In genomic region chr2:116103411-116103996, GRCm38 (mm10) we compare ENCODE assay signal across 12 mouse cellular contexts. TPM values are rescaled to one million over a fixed set of nuclear protein-coding genes. Genes with fewer than 3 reads are reported as not detected.
DNase-seq lines count a peak whose midpoint lies in the region; ATAC-seq and TF ChIP-seq lines count a peak whose summit lies in the region.
"Had no signal": no experiment of that assay in that cellular context is flagged by ENCODE, and none has a peak within 500 bp of the region (broad histone marks: within the 10 kb centered on the region; RNA-seq: fewer than 3 reads in every experiment).

No protein-coding gene starts in this region.

- no peak; the same call in 1 of the 2 replicates for ATAC-seq in hindbrain, embryonic 16.5 days
- ATAC-seq in stomach, embryonic 14.5 days (ENCODE audit: insufficient number of reproducible peaks, insufficient read depth, low FRiP score, low read depth) = peak; percentile 63; the same call in 1 of the 2 replicates
- no peak for ATAC-seq in stomach, postnatal 0 days (ENCODE audit: low FRiP score, low TSS enrichment)
- peak; percentile 38; the same call in 1 of the 2 replicates for ATAC-seq in forebrain, postnatal 0 days
- ATAC-seq in heart, embryonic 11.5 days (replicated peaks; ENCODE audit: insufficient number of reproducible peaks, low FRiP score, low TSS enrichment) = no peak

- H3K27me3 ChIP-seq in hindbrain, embryonic 10.5 days (ENCODE audit: insufficient read depth, poor library complexity, severe bottlenecking) = no peaks in the 10 kb centered on the region
- no peaks in the 10 kb centered on the region for H3K27me3 ChIP-seq in hindbrain, embryonic 16.5 days (replicated peaks; ENCODE audit: control insufficient read depth, insufficient read depth, low read length)
- no peaks in the 10 kb centered on the region for H3K27me3 ChIP-seq in stomach, embryonic 14.5 days (ENCODE audit: control insufficient read depth, insufficient read depth, low read length)
- no peaks in the 10 kb centered on the region for H3K27me3 ChIP-seq in stomach, postnatal 0 days (ENCODE audit: control insufficient read depth, insufficient read depth, low read length)
- no peaks in the 10 kb centered on the region for H3K27me3 ChIP-seq in forebrain, postnatal 0 days (ENCODE audit: insufficient read depth, low read length)
- no peaks in the 10 kb centered on the region for H3K27me3 ChIP-seq in heart, adult 2 months (ENCODE audit: control insufficient read depth, insufficient read depth, low read length)
- H3K27me3 ChIP-seq in heart, embryonic 11.5 days (ENCODE audit: control insufficient read depth, insufficient read depth, low read length) = no peaks in the 10 kb centered on the region
- H3K27me3 ChIP-seq: heart, embryonic 12.5 days had no signal

- intact Hi-C loops in heart, adult 2 months (cut with DNase I) = loop anchor here (10.0 kb wide), 1 partner anchor 1839 kb away; no protein-coding TSS in a partner anchor

- no peak overlapping the region for H3K4me2 ChIP-seq in hindbrain, embryonic 16.5 days (ENCODE audit: low read length)
- no peak overlapping the region for H3K4me2 ChIP-seq in stomach, embryonic 14.5 days (replicated peaks; ENCODE audit: low read depth, low read length)
- no peak overlapping the region for H3K4me2 ChIP-seq in stomach, postnatal 0 days (replicated peaks; ENCODE audit: low read depth)
- H3K4me2 ChIP-seq in forebrain, postnatal 0 days (ENCODE audit: low read depth) = no peak overlapping the region
- H3K4me2 ChIP-seq in heart, embryonic 11.5 days = no peak overlapping the region
- H3K4me2 ChIP-seq: heart, embryonic 12.5 days had no signal

- H3K4me1 ChIP-seq in hindbrain, embryonic 10.5 days (replicated peaks) = peaks cover 12% of the 10 kb centered on the region
- no peaks in the 10 kb centered on the region for H3K4me1 ChIP-seq in hindbrain, embryonic 16.5 days (ENCODE audit: control insufficient read depth, insufficient read depth, low read depth, low read length)
- no peaks in the 10 kb centered on the region for H3K4me1 ChIP-seq in stomach, embryonic 14.5 days (ENCODE audit: control insufficient read depth, insufficient read depth, low read length)
- H3K4me1 ChIP-seq in stomach, postnatal 0 days (replicated peaks; ENCODE audit: control insufficient read depth, insufficient read depth) = no peaks in the 10 kb centered on the region
- no peaks in the 10 kb centered on the region for H3K4me1 ChIP-seq in forebrain, postnatal 0 days (ENCODE audit: insufficient read depth)
- H3K4me1 ChIP-seq in heart, adult 2 months (ENCODE audit: control insufficient read depth, insufficient read depth, low read length) = no peaks in the 10 kb centered on the region
- H3K4me1 ChIP-seq in heart, embryonic 11.5 days (ENCODE audit: control insufficient read depth, insufficient read depth, low read length) = no peaks in the 10 kb centered on the region

- DNase-seq in hindbrain, embryonic 10.5 days (ENCODE audit: low spot score) = peak; percentile 65
- no peak for DNase-seq in stomach, postnatal 0 days (ENCODE audit: low spot score)
- no peak for DNase-seq in forebrain, postnatal 0 days
- peak; percentile 30 for DNase-seq in retina, postnatal 1 day
- DNase-seq in heart, adult 2 months = no peak
- DNase-seq: adrenal gland, adult 8-10 months; thymus, adult 2 months had no signal

- no peak for TF ChIP-seq EP300 in stomach, postnatal 0 days (optimal IDR thresholded peaks at IDR 0.05)
- TF ChIP-seq EP300 in heart, adult 2 months (IDR thresholded peaks at IDR 0.05; ENCODE audit: insufficient read depth, low read depth, low read length) = no peak

- H3K27ac ChIP-seq in hindbrain, embryonic 10.5 days = peak overlapping the region; percentile 80
- H3K27ac ChIP-seq in hindbrain, embryonic 16.5 days (ENCODE audit: low read depth, low read length) = no peak overlapping the region
- H3K27ac ChIP-seq in stomach, embryonic 14.5 days (ENCODE audit: low read length) = no peak overlapping the region
- no peak overlapping the region for H3K27ac ChIP-seq in stomach, postnatal 0 days (replicated peaks)
- H3K27ac ChIP-seq in forebrain, postnatal 0 days (ENCODE audit: low read depth, low read length) = no peak overlapping the region
- no peak overlapping the region for H3K27ac ChIP-seq in heart, adult 2 months
- H3K27ac ChIP-seq in heart, embryonic 11.5 days (ENCODE audit: low read depth, low read length) = no peak overlapping the region
- H3K27ac ChIP-seq: liver, embryonic 14.5 days had no signal

- H3K9me3 ChIP-seq in hindbrain, embryonic 10.5 days = no peaks in the 10 kb centered on the region; the same call in 1 of the 2 replicates
- H3K9me3 ChIP-seq in hindbrain, embryonic 16.5 days (ENCODE audit: control insufficient read depth, low read length) = no peaks in the 10 kb centered on the region; the same call in 1 of the 2 replicates
- no peaks in the 10 kb centered on the region for H3K9me3 ChIP-seq in stomach, embryonic 14.5 days (ENCODE audit: control insufficient read depth, low read depth, low read length)
- H3K9me3 ChIP-seq in stomach, postnatal 0 days (ENCODE audit: control insufficient read depth, low read length) = no peaks in the 10 kb centered on the region
- no peaks in the 10 kb centered on the region for H3K9me3 ChIP-seq in forebrain, postnatal 0 days (ENCODE audit: low read length)
- no peaks in the 10 kb centered on the region for H3K9me3 ChIP-seq in heart, embryonic 11.5 days (replicated peaks; ENCODE audit: control insufficient read depth, low read length)
- H3K9me3 ChIP-seq: heart, embryonic 12.5 days had no signal

- WGBS in hindbrain, embryonic 10.5 days = 46% methylated on average over 5 of the region's 5 CpGs
- WGBS in hindbrain, embryonic 16.5 days = 46% methylated on average over 5 of the region's 5 CpGs
- WGBS in stomach, embryonic 14.5 days = 33% methylated on average over 5 of the region's 5 CpGs
- 28% methylated on average over 5 of the region's 5 CpGs for WGBS in stomach, postnatal 0 days
- 46% methylated on average over 5 of the region's 5 CpGs for WGBS in forebrain, postnatal 0 days
- 67% methylated on average over 5 of the region's 5 CpGs for WGBS in heart, adult 2 months
- 49% methylated on average over 5 of the region's 5 CpGs for WGBS in heart, embryonic 11.5 days (ENCODE audit: insufficient replicate concordance)

- no peaks in the 10 kb centered on the region for H3K36me3 ChIP-seq in hindbrain, embryonic 10.5 days
- no peaks in the 10 kb centered on the region for H3K36me3 ChIP-seq in hindbrain, embryonic 16.5 days (ENCODE audit: control insufficient read depth, insufficient read depth, low read length)
- H3K36me3 ChIP-seq in stomach, embryonic 14.5 days (ENCODE audit: control insufficient read depth, insufficient read depth, low read length) = no peaks in the 10 kb centered on the region
- H3K36me3 ChIP-seq in stomach, postnatal 0 days (ENCODE audit: control insufficient read depth, insufficient read depth, low read length) = no peaks in the 10 kb centered on the region
- no peaks in the 10 kb centered on the region for H3K36me3 ChIP-seq in forebrain, postnatal 0 days (ENCODE audit: insufficient read depth)
- no peaks in the 10 kb centered on the region for H3K36me3 ChIP-seq in heart, adult 2 months (ENCODE audit: control insufficient read depth, insufficient read depth, low read length)
- H3K36me3 ChIP-seq in heart, embryonic 11.5 days (ENCODE audit: control insufficient read depth, insufficient read depth, low read length) = no peaks in the 10 kb centered on the region
- H3K36me3 ChIP-seq: heart, embryonic 12.5 days had no signal

- no peak for TF ChIP-seq CTCF in stomach, postnatal 0 days (IDR thresholded peaks at IDR 0.05; ENCODE audit: low read depth)
- no peak for TF ChIP-seq CTCF in forebrain, postnatal 0 days (IDR thresholded peaks at IDR 0.05; ENCODE audit: low read depth)
- no peak for TF ChIP-seq CTCF in heart, adult 2 months (IDR thresholded peaks at IDR 0.05)

- no peaks in the 10 kb centered on the region for H3K79me2 ChIP-seq in heart, adult 2 months (replicated peaks; ENCODE audit: control insufficient read depth, insufficient read depth, low read length)

- no peak for TF ChIP-seq POLR2A in heart, adult 2 months (IDR thresholded peaks at IDR 0.05; ENCODE audit: insufficient read depth, low read depth, low read length)

- H3K4me3 ChIP-seq in hindbrain, embryonic 10.5 days = no peak overlapping the region
- no peak overlapping the region for H3K4me3 ChIP-seq in hindbrain, embryonic 16.5 days (ENCODE audit: low read length)
- H3K4me3 ChIP-seq in stomach, embryonic 14.5 days (ENCODE audit: low read depth, low read length) = no peak overlapping the region
- H3K4me3 ChIP-seq in stomach, postnatal 0 days (ENCODE audit: low read depth, low read length) = no peak overlapping the region
- H3K4me3 ChIP-seq in forebrain, postnatal 0 days (ENCODE audit: low read depth, low read length) = no peak overlapping the region
- H3K4me3 ChIP-seq in heart, adult 2 months = no peak overlapping the region
- no peak overlapping the region for H3K4me3 ChIP-seq in heart, embryonic 11.5 days (ENCODE audit: low read depth, low read length)
- H3K4me3 ChIP-seq: heart, embryonic 12.5 days had no signal

- no peak overlapping the region for H3K9ac ChIP-seq in hindbrain, embryonic 16.5 days (ENCODE audit: low read depth, low read length)
- no peak overlapping the region for H3K9ac ChIP-seq in stomach, embryonic 14.5 days (replicated peaks; ENCODE audit: low read depth, low read length)
- no peak overlapping the region for H3K9ac ChIP-seq in stomach, postnatal 0 days (ENCODE audit: low read length)
- H3K9ac ChIP-seq in forebrain, postnatal 0 days = no peak overlapping the region
- H3K9ac ChIP-seq in heart, adult 2 months (ENCODE audit: low read depth, low read length) = no peak overlapping the region
- H3K9ac ChIP-seq in heart, embryonic 11.5 days (ENCODE audit: low read depth, low read length) = no peak overlapping the region
- H3K9ac ChIP-seq: heart, embryonic 12.5 days; liver, embryonic 14.5 days had no signal

RNA-seq across cellular contexts. Expression of gene Meis2, which starts 37.9 kb away (rescaled TPM):
- 61.3 and 91.1 TPM in 2 replicates for polyA plus RNA-seq in hindbrain, embryonic 10.5 days (2016; fragmentation: Nextera tagmentation; extraction: Ambion mirVana)
- 128 and 131 TPM in 2 replicates for polyA plus RNA-seq in hindbrain, embryonic 16.5 days (2015; fragmentation: Nextera tagmentation; extraction: Ambion mirVana)
- 85.0 and 86.3 TPM in 2 replicates for polyA plus RNA-seq in stomach, embryonic 14.5 days (2014; fragmentation: Nextera tagmentation; extraction: Ambion mirVana)
- polyA plus RNA-seq in stomach, postnatal 0 days (2015; fragmentation: Nextera tagmentation; extraction: Ambion mirVana) = 17.7 and 20.2 TPM in 2 replicates
- 204 and 227 TPM in 2 replicates for total RNA-seq in forebrain, postnatal 0 days (2014; rRNA removed)
- 85.5 and 106 TPM in 2 replicates for polyA plus RNA-seq in forebrain, postnatal 0 days (2015; fragmentation: Nextera tagmentation; extraction: Ambion mirVana)
- 10 to 100 TPM; 24.9 to 30.4 TPM for total RNA-seq in heart, adult 2 months (2021)
- polyA plus RNA-seq in heart, adult 2 months (2012; rRNA removed) = 16.9 and 22.4 TPM in 2 replicates
- 50.5 and 59.8 TPM in 2 replicates for polyA plus RNA-seq in heart, embryonic 11.5 days (2014; fragmentation: Nextera tagmentation; extraction: Ambion mirVana)

Comparison
In these comparisons a context has a peak if more than half of its experiments do, and no peak if none do; other contexts are left out.
1. ATAC-seq: peak in stomach, embryonic 14.5 days (single experiment) and forebrain, postnatal 0 days (single experiment); none in hindbrain, embryonic 16.5 days (single experiment), stomach, postnatal 0 days (single experiment) and heart, embryonic 11.5 days (single experiment).
2. DNase-seq: peak in hindbrain, embryonic 10.5 days (single experiment) and retina, postnatal 1 day (single experiment); none in stomach, postnatal 0 days (single experiment), forebrain, postnatal 0 days (single experiment) and heart, adult 2 months (0 of 2).